Mouse (Mus musculus): Measurements from ENCODE around the gene Gm10959. TPM values are rescaled to one million over a fixed set of nuclear protein-coding genes. Genes with fewer than 3 reads are reported as not detected.
"Not testable (repeated sequence)": the region's sequence is repeated elsewhere in the genome, so short reads cannot be mapped to it uniquely, and the experiment has no call there.

Gm10959 gene
- polyA plus RNA-seq (2015; fragmentation: Nextera tagmentation; extraction: Ambion mirVana): not detected in 2 replicates

- no peaks in the 10 kb centered on the region for H3K9me3 ChIP-seq (ENCODE audit: control insufficient read depth, low read length)
- H3K9ac ChIP-seq (ENCODE audit: low read depth, low read length): no peak within 1 kb of the TSS
- no peak within 1 kb of the TSS for H3K4me2 ChIP-seq (ENCODE audit: low read length)
- no peak for ATAC-seq
- H3K27ac ChIP-seq (ENCODE audit: low read depth, low read length): no peak within 1 kb of the TSS
- H3K4me1 ChIP-seq (ENCODE audit: control insufficient read depth, insufficient read depth, low read depth, low read length): no peaks in the 10 kb centered on the region
- WGBS: 78% methylated on average over 8 of the region's 8 CpGs
- H3K4me3 ChIP-seq (ENCODE audit: low read length): no peak within 1 kb of the TSS
- H3K36me3 ChIP-seq (ENCODE audit: control insufficient read depth, insufficient read depth, low read length): no peaks in the 10 kb centered on the region
- H3K27me3 ChIP-seq (replicated peaks; ENCODE audit: control insufficient read depth, insufficient read depth, low read length): no peaks in the 10 kb centered on the region
These were observed at the start of gene Gm10959 for GRCm38 (mm10) chr3:122919260-122919659. Gene Gm10959 (minus strand): TSS chr3:122919360.

DNA sequence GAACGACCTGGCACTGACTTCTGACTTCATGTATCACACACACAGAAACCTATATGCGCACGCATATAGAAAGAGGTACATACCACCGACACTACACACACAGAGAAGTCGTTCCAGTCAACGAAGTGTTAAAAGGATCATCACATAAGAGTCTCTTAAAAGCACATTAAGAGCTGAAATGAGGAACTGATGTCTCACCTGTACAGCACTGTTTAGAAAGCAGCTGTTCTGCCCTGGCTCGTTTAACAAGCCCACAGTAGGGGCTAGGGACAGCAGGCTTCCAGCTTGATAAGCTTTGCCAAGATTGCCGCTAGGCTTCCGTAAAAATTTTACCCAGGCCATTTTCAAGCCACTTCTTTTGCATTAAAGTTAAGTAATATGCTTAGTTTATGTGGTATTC is 49.2 kb upstream of the Gm10959 start:
- Histone ChIP-seq H3K27me3 (replicated peaks; ENCODE audit: control insufficient read depth, insufficient read depth, low read length) (no peaks in the 10 kb centered on the region), H3K9me3 (ENCODE audit: control insufficient read depth, low read length) (no peaks in the 10 kb centered on the region), H3K9ac (ENCODE audit: low read depth, low read length) (no peak overlapping the region), H3K4me1 (ENCODE audit: control insufficient read depth, insufficient read depth, low read depth, low read length) (no peaks in the 10 kb centered on the region), H3K36me3 (ENCODE audit: control insufficient read depth, insufficient read depth, low read length) (peaks cover 5% of the 10 kb centered on the region; the same call in 1 of the 2 replicates), H3K4me3 (ENCODE audit: low read length) (no peak overlapping the region), H3K4me2 (ENCODE audit: low read length) (no peak overlapping the region), H3K27ac (ENCODE audit: low read depth, low read length) (no peak overlapping the region)
- WGBS: 92% methylated on average over 9 of the region's 9 CpGs
- no peak for ATAC-seq

GRCm38 (mm10) chr3:122964301-122964700 is 45.1 kb upstream of the Gm10959 start:
- no peak overlapping the region for H3K4me2 ChIP-seq (ENCODE audit: low read length)
- WGBS: 88% methylated on average over 5 of the region's 5 CpGs
- H3K9me3 ChIP-seq (ENCODE audit: control insufficient read depth, low read length): no peaks in the 10 kb centered on the region
- no peaks in the 10 kb centered on the region for H3K4me1 ChIP-seq (ENCODE audit: control insufficient read depth, insufficient read depth, low read depth, low read length)
- H3K36me3 ChIP-seq (ENCODE audit: control insufficient read depth, insufficient read depth, low read length): peaks cover 12% of the 10 kb centered on the region; the same call in 1 of the 2 replicates
- H3K4me3 ChIP-seq (ENCODE audit: low read length): no peak overlapping the region
- no peak for ATAC-seq
- no peak overlapping the region for H3K9ac ChIP-seq (ENCODE audit: low read depth, low read length)
- no peak overlapping the region for H3K27ac ChIP-seq (ENCODE audit: low read depth, low read length)
- H3K27me3 ChIP-seq (replicated peaks; ENCODE audit: control insufficient read depth, insufficient read depth, low read length): no peaks in the 10 kb centered on the region

- H3K4me3 ChIP-seq (ENCODE audit: low read length): no peak overlapping the region
- ATAC-seq: no peak
- no peaks in the 10 kb centered on the region for H3K9me3 ChIP-seq (ENCODE audit: control insufficient read depth, low read length)
- H3K27ac ChIP-seq (ENCODE audit: low read depth, low read length): no peak overlapping the region
- no peaks in the 10 kb centered on the region for H3K4me1 ChIP-seq (ENCODE audit: control insufficient read depth, insufficient read depth, low read depth, low read length)
- H3K36me3 ChIP-seq (ENCODE audit: control insufficient read depth, insufficient read depth, low read length): peaks cover 11% of the 10 kb centered on the region
- no peak overlapping the region for H3K9ac ChIP-seq (ENCODE audit: low read depth, low read length)
- H3K4me2 ChIP-seq (ENCODE audit: low read length): no peak overlapping the region
- H3K27me3 ChIP-seq (replicated peaks; ENCODE audit: control insufficient read depth, insufficient read depth, low read length): no peaks in the 10 kb centered on the region
- 93% methylated on average over 2 of the region's 2 CpGs for WGBS
These were observed 31.0 kb upstream of the Gm10959 start for GRCm38 (mm10) chr3:122950129-122950528.

- no peaks in the 10 kb centered on the region for H3K4me1 ChIP-seq (ENCODE audit: control insufficient read depth, insufficient read depth, low read depth, low read length)
- no peak overlapping the region for H3K27ac ChIP-seq (ENCODE audit: low read depth, low read length)
- no peak overlapping the region for H3K9ac ChIP-seq (ENCODE audit: low read depth, low read length)
- H3K4me2 ChIP-seq (ENCODE audit: low read length): no peak overlapping the region
- H3K27me3 ChIP-seq (replicated peaks; ENCODE audit: control insufficient read depth, insufficient read depth, low read length): no peaks in the 10 kb centered on the region
- no peak for ATAC-seq
- H3K4me3 ChIP-seq (ENCODE audit: low read length): no peak overlapping the region
- H3K9me3 ChIP-seq (ENCODE audit: control insufficient read depth, low read length): no peaks in the 10 kb centered on the region
- H3K36me3 ChIP-seq (ENCODE audit: control insufficient read depth, insufficient read depth, low read length): peaks cover 5% of the 10 kb centered on the region
- WGBS: 71% methylated on average over 6 of the region's 6 CpGs
These were observed 24.3 kb upstream of the Gm10959 start for GRCm38 (mm10) chr3:122943387-122943890.

GRCm38 (mm10) chr3:122939215-122939614 is 20.1 kb upstream of the Gm10959 start:
- ATAC-seq: no peak
- Histone ChIP-seq H3K9me3 (ENCODE audit: control insufficient read depth, low read length) (no peaks in the 10 kb centered on the region), H3K4me1 (ENCODE audit: control insufficient read depth, insufficient read depth, low read depth, low read length) (no peaks in the 10 kb centered on the region), H3K4me2 (ENCODE audit: low read length) (no peak overlapping the region), H3K27ac (ENCODE audit: low read depth, low read length) (no peak overlapping the region), H3K36me3 (ENCODE audit: control insufficient read depth, insufficient read depth, low read length) (no peaks in the 10 kb centered on the region), H3K4me3 (ENCODE audit: low read length) (no peak overlapping the region), H3K9ac (ENCODE audit: low read depth, low read length) (no peak overlapping the region), H3K27me3 (replicated peaks; ENCODE audit: control insufficient read depth, insufficient read depth, low read length) (no peaks in the 10 kb centered on the region)
- 82% methylated on average over 2 of the region's 2 CpGs for WGBS

DNA sequence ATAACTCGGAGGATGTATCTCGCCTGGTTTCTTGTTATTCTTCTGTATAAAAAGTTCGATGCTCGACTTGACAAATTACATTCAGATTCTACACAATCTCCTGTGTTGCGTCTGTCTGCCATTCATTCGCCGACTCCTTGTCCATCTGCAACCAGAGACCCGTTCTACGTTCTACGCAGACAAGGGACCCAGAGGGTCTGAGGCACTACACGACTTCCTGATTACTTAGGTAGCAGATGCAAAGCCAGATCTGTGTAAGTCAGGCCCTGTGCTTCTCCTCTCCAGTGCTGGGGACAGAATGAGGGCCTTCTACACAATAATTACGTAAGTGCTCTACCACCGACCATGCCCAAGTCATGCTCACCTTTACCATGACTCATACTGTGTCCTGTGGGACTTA is 18.0 kb upstream of the Gm10959 start:
- not testable (repeated sequence) for H3K27me3 ChIP-seq (replicated peaks; ENCODE audit: control insufficient read depth, insufficient read depth, low read length); H3K27ac ChIP-seq (ENCODE audit: low read depth, low read length); H3K9ac ChIP-seq (ENCODE audit: low read depth, low read length); H3K36me3 ChIP-seq (ENCODE audit: control insufficient read depth, insufficient read depth, low read length); H3K4me2 ChIP-seq (ENCODE audit: low read length); H3K4me1 ChIP-seq (ENCODE audit: control insufficient read depth, insufficient read depth, low read depth, low read length); ATAC-seq; H3K9me3 ChIP-seq (ENCODE audit: control insufficient read depth, low read length); H3K4me3 ChIP-seq (ENCODE audit: low read length)
- 77% methylated on average over 13 of the region's 13 CpGs for WGBS

GRCm38 (mm10) chr3:122932466-122932865 is 13.3 kb upstream of the Gm10959 start:
- Histone ChIP-seq H3K27me3 (replicated peaks; ENCODE audit: control insufficient read depth, insufficient read depth, low read length) (no peaks in the 10 kb centered on the region), H3K9me3 (ENCODE audit: control insufficient read depth, low read length) (no peaks in the 10 kb centered on the region), H3K4me1 (ENCODE audit: control insufficient read depth, insufficient read depth, low read depth, low read length) (no peaks in the 10 kb centered on the region), H3K9ac (ENCODE audit: low read depth, low read length) (no peak overlapping the region), H3K4me2 (ENCODE audit: low read length) (no peak overlapping the region), H3K36me3 (ENCODE audit: control insufficient read depth, insufficient read depth, low read length) (peaks cover 2% of the 10 kb centered on the region; the same call in 1 of the 2 replicates), H3K4me3 (ENCODE audit: low read length) (no peak overlapping the region), H3K27ac (ENCODE audit: low read depth, low read length) (no peak overlapping the region)
- ATAC-seq: no peak
- 87% methylated on average over 1 of the region's 1 CpGs for WGBS

- Histone ChIP-seq H3K27me3 (replicated peaks; ENCODE audit: control insufficient read depth, insufficient read depth, low read length) (no peaks in the 10 kb centered on the region), H3K9ac (ENCODE audit: low read depth, low read length) (no peak overlapping the region), H3K27ac (ENCODE audit: low read depth, low read length) (no peak overlapping the region), H3K4me3 (ENCODE audit: low read length) (no peak overlapping the region), H3K9me3 (ENCODE audit: control insufficient read depth, low read length) (no peaks in the 10 kb centered on the region), H3K36me3 (ENCODE audit: control insufficient read depth, insufficient read depth, low read length) (peaks cover 2% of the 10 kb centered on the region; the same call in 1 of the 2 replicates), H3K4me2 (ENCODE audit: low read length) (no peak overlapping the region), H3K4me1 (ENCODE audit: control insufficient read depth, insufficient read depth, low read depth, low read length) (peaks cover 2% of the 10 kb centered on the region; the same call in 1 of the 2 replicates)
- 92% methylated on average over 6 of the region's 6 CpGs for WGBS
- ATAC-seq: no peak
These were observed 10.6 kb upstream of the Gm10959 start for GRCm38 (mm10) chr3:122929723-122930122.
